Mouse (Mus musculus): ENCODE measurements at regions not wholly inside any gene's neighbourhood (a gene's known extent, or its start where the extent isn't known, plus 50 kb on each side); places are given as distances from the start of the nearest gene placed in this dataset.
A peak's percentile ranks its signal among the peaks of the same experiment; 100 is the strongest.

- TF ChIP-seq CTCF (IDR thresholded peaks at IDR 0.05; ENCODE audit: low read depth, low read length) (no peak), POLR2A (IDR thresholded peaks at IDR 0.05; ENCODE audit: extremely low read depth, insufficient read depth, low read length) (no peak)
- Histone ChIP-seq H3K27ac (replicated peaks; ENCODE audit: insufficient read depth, low read depth, low read length) (no peak overlapping the region), H3K4me1 (ENCODE audit: control insufficient read depth, insufficient read depth, low read length) (no peaks in the 10 kb centered on the region; the same call in 1 of the 2 replicates), H3K79me2 (ENCODE audit: control insufficient read depth, insufficient read depth, low read length) (no peaks in the 10 kb centered on the region), H3K36me3 (ENCODE audit: control insufficient read depth, insufficient read depth, low read length) (no peaks in the 10 kb centered on the region), H3K9ac (ENCODE audit: low read depth, low read length) (no peak overlapping the region), H3K4me3 (ENCODE audit: insufficient read depth, low read depth, low read length) (no peak overlapping the region), H3K27me3 (ENCODE audit: control insufficient read depth, insufficient read depth, low read length) (no peaks in the 10 kb centered on the region)
- WGBS = 77% methylated on average over 3 of the region's 3 CpGs
- no peak for DNase-seq (ENCODE audit: extremely low read depth, low read depth, low spot score)
Observed at GRCm38 (mm10) chr8:11909146-11909545, 68.9 kb downstream of the Tex29 start.

DNA sequence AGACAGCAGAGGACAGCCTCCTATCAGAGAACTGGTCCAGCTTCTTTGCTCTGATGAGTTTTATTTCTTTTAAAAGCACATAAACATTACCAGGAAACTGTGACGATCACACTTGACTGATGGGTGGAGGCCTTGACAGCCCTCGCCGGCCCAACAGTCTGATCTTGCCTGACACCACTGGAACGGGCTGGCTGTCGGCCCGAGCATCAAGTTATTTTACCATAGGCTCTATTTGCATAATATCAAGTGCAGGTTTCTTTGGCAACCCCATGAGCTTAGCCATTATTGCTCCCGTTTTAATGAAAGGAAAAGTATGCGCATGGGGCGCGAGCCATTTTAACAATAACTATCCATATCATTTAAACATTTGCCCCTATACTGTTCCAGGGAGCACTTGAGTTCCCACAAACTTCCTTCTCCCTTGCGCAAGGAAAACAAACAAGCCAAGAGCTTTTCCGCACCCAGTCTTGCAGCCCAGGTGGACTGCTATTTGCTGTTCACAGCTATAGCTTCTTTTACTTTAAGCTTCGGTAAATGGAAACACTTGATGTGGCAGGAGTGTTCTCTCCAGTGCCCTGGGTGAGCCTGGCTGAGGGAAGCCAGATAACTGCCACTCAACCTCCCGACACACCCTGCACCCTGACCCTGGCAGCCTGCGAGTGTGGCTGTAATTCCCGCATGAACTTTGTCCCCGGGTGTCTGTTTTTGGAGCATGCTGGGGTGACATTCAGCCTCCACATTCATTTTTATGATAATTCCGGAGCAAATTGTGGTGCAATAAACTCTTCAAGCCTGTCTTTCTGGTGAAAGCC is 71.6 kb downstream of the Tex29 start:
- Histone ChIP-seq H3K27me3 (ENCODE audit: control insufficient read depth, insufficient read depth, low read length) (no peaks in the 10 kb centered on the region), H3K79me2 (ENCODE audit: control insufficient read depth, insufficient read depth, low read length) (no peaks in the 10 kb centered on the region), H3K27ac (replicated peaks; ENCODE audit: insufficient read depth, low read depth, low read length) (no peak overlapping the region), H3K9ac (ENCODE audit: low read depth, low read length) (no peak overlapping the region), H3K4me3 (ENCODE audit: insufficient read depth, low read depth, low read length) (no peak overlapping the region), H3K4me1 (ENCODE audit: control insufficient read depth, insufficient read depth, low read length) (no peaks in the 10 kb centered on the region; the same call in 1 of the 2 replicates), H3K36me3 (ENCODE audit: control insufficient read depth, insufficient read depth, low read length) (no peaks in the 10 kb centered on the region)
- DNase-seq (ENCODE audit: extremely low read depth, low read depth, low spot score) = peak; percentile 76
- 45% methylated on average over 18 of the region's 18 CpGs for WGBS
- TF ChIP-seq POLR2A (IDR thresholded peaks at IDR 0.05; ENCODE audit: extremely low read depth, insufficient read depth, low read length) (no peak), CTCF (IDR thresholded peaks at IDR 0.05; ENCODE audit: low read depth, low read length) (no peak)

- WGBS = 78% methylated on average over 17 of the region's 17 CpGs
- DNase-seq (ENCODE audit: extremely low read depth, low read depth, low spot score) = no peak
- no peaks in the 10 kb centered on the region for H3K79me2 ChIP-seq (ENCODE audit: control insufficient read depth, insufficient read depth, low read length)
- H3K36me3 ChIP-seq (ENCODE audit: control insufficient read depth, insufficient read depth, low read length) = no peaks in the 10 kb centered on the region
- H3K27ac ChIP-seq (replicated peaks; ENCODE audit: insufficient read depth, low read depth, low read length) = no peak overlapping the region
- no peaks in the 10 kb centered on the region; the same call in 1 of the 2 replicates for H3K4me1 ChIP-seq (ENCODE audit: control insufficient read depth, insufficient read depth, low read length)
- H3K4me3 ChIP-seq (ENCODE audit: insufficient read depth, low read depth, low read length) = no peak overlapping the region
- TF ChIP-seq CTCF (IDR thresholded peaks at IDR 0.05; ENCODE audit: low read depth, low read length) (no peak), POLR2A (IDR thresholded peaks at IDR 0.05; ENCODE audit: extremely low read depth, insufficient read depth, low read length) (no peak)
- no peaks in the 10 kb centered on the region for H3K27me3 ChIP-seq (ENCODE audit: control insufficient read depth, insufficient read depth, low read length)
- H3K9ac ChIP-seq (ENCODE audit: low read depth, low read length) = no peak overlapping the region
Observed at GRCm38 (mm10) chr8:11912451-11913128, 72.3 kb downstream of the Tex29 start.

DNA sequence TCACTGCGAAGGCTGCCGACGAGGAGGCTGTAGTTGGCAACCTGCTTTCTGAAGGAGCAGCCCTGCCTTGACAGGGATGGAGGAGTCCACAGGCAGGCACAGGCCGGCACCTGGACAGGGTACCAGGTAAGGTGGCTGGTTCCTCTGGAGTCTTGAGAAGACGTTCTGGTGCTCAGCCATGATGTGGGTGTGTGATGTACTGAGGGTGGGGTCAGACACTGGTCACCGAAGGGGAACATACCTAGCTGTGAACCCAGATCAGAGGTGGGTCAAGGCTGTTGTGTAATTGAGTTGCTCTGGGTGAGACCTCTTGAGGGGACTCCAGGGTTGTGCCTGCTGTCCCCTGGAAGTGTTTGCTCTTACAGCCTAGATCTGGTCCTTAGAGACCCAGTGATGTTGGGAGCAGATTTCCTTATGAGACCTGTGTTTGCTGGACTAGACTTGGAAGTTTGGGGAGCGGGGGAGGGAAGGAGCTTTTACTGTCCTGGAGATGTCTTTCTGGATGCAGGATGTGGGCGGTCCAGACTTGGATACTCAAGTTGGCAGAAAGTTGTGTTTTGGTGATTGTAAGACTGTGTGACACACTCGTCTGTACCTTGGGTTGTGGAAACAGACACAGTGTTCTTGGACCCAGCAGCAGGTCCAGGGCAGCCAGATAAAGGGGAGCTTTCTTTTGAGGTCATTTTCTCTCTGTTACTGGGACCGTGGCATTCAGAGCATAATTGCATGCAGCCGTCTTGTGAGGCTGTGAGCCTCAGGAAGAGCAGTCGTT is 73.0 kb downstream of the Tex29 start:
- 80% methylated on average over 12 of the region's 12 CpGs for WGBS
- H3K27me3 ChIP-seq (ENCODE audit: control insufficient read depth, insufficient read depth, low read length) = no peaks in the 10 kb centered on the region
- no peak overlapping the region for H3K4me3 ChIP-seq (ENCODE audit: insufficient read depth, low read depth, low read length)
- no peak for DNase-seq (ENCODE audit: extremely low read depth, low read depth, low spot score)
- TF ChIP-seq CTCF (IDR thresholded peaks at IDR 0.05; ENCODE audit: low read depth, low read length) = no peak
- TF ChIP-seq POLR2A (IDR thresholded peaks at IDR 0.05; ENCODE audit: extremely low read depth, insufficient read depth, low read length) = no peak
- no peaks in the 10 kb centered on the region for H3K79me2 ChIP-seq (ENCODE audit: control insufficient read depth, insufficient read depth, low read length)
- no peak overlapping the region for H3K9ac ChIP-seq (ENCODE audit: low read depth, low read length)
- H3K27ac ChIP-seq (replicated peaks; ENCODE audit: insufficient read depth, low read depth, low read length) = no peak overlapping the region
- H3K36me3 ChIP-seq (ENCODE audit: control insufficient read depth, insufficient read depth, low read length) = no peaks in the 10 kb centered on the region
- H3K4me1 ChIP-seq (ENCODE audit: control insufficient read depth, insufficient read depth, low read length) = no peaks in the 10 kb centered on the region; the same call in 1 of the 2 replicates

- WGBS = 82% methylated on average over 7 of the region's 7 CpGs
- Histone ChIP-seq H3K27ac (replicated peaks; ENCODE audit: insufficient read depth, low read depth, low read length) (no peak overlapping the region), H3K27me3 (ENCODE audit: control insufficient read depth, insufficient read depth, low read length) (no peaks in the 10 kb centered on the region), H3K4me1 (ENCODE audit: control insufficient read depth, insufficient read depth, low read length) (no peaks in the 10 kb centered on the region; the same call in 1 of the 2 replicates), H3K36me3 (ENCODE audit: control insufficient read depth, insufficient read depth, low read length) (no peaks in the 10 kb centered on the region), H3K9ac (ENCODE audit: low read depth, low read length) (no peak overlapping the region), H3K4me3 (ENCODE audit: insufficient read depth, low read depth, low read length) (no peak overlapping the region), H3K79me2 (ENCODE audit: control insufficient read depth, insufficient read depth, low read length) (no peaks in the 10 kb centered on the region)
- DNase-seq (ENCODE audit: extremely low read depth, low read depth, low spot score) = no peak
- no peak for TF ChIP-seq CTCF (IDR thresholded peaks at IDR 0.05; ENCODE audit: low read depth, low read length)
- no peak for TF ChIP-seq POLR2A (IDR thresholded peaks at IDR 0.05; ENCODE audit: extremely low read depth, insufficient read depth, low read length)
Observed at GRCm38 (mm10) chr8:11914131-11914530, 73.9 kb downstream of the Tex29 start.
